7 mouse cellular contexts compared by ENCODE assay signal in the genomic region with DNA sequence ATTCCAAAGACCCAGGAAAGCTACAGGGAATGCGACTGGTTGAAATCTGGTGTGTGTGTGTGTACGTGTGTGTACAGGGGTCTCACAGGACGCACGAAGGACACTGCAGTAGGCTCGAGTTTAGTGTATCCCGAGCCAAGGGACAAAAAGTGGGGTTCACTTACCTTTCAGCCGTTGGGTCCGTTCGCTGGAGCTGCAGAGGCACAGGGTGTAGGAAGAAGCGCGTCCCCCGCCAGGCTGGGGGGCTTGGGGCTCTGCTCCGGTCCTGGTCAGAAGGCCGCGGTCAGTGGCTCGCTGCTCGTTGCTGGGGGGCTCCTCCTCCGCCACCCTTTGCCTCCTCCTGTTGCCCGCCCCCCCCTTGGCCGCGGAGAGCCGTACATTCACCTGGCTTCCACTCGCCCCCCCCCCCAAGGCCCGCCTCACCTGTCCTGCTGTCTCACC. TPM values are rescaled to one million over a fixed set of nuclear protein-coding genes. Genes with fewer than 3 reads are reported as not detected.
DNase-seq lines count a peak whose midpoint lies in the region; ATAC-seq and TF ChIP-seq lines count a peak whose summit lies in the region.

No protein-coding gene starts in this region.

- peak overlapping the region; percentile 71 to 75 for H3K4me3 ChIP-seq in ES-E14 (ENCODE audit: insufficient read depth in 1 of 2, low read depth in 1 of 2, low read length in 2 of 2, poor library complexity in 1 of 2, severe bottlenecking in 1 of 2)
- peak overlapping the region; percentile 74 for H3K4me3 ChIP-seq in embryonic facial prominence, embryonic 10.5 days
- peak overlapping the region; percentile 47 for H3K4me3 ChIP-seq in hindbrain, embryonic 11.5 days (ENCODE audit: low read depth, low read length)
- H3K4me3 ChIP-seq in limb, embryonic 15.5 days: peak overlapping the region; percentile 57

- peak overlapping the region; percentile 97 for H3K4me2 ChIP-seq in hindbrain, embryonic 11.5 days (replicated peaks; ENCODE audit: low read depth, low read length)
- H3K4me2 ChIP-seq in limb, embryonic 15.5 days: peak overlapping the region; percentile 98

- DNase-seq in B cell, adult 2 months: peak; percentile 28 to 41
- no peak for DNase-seq in ES-E14 (ENCODE audit: low read depth, low spot score)
- DNase-seq in embryonic facial prominence, embryonic 10.5 days (ENCODE audit: low spot score): peak; percentile 42
- DNase-seq in hindbrain, embryonic 11.5 days (ENCODE audit: low spot score): peak; percentile 43
- DNase-seq in neural tube, embryonic 10.5 days (ENCODE audit: extremely low spot score, low spot score): peak; percentile 46

- no peaks in the 10 kb centered on the region for H3K9me3 ChIP-seq in ES-E14 (ENCODE audit: control insufficient read depth, insufficient read depth, low read depth, low read length)
- no peaks in the 10 kb centered on the region for H3K9me3 ChIP-seq in embryonic facial prominence, embryonic 10.5 days
- no peaks in the 10 kb centered on the region for H3K9me3 ChIP-seq in hindbrain, embryonic 11.5 days (ENCODE audit: control insufficient read depth, low read length)
- H3K9me3 ChIP-seq in limb, embryonic 15.5 days: no peaks in the 10 kb centered on the region

- peak overlapping the region; percentile 62 for H3K9ac ChIP-seq in ES-E14 (ENCODE audit: insufficient read depth, low read depth, low read length, poor library complexity, severe bottlenecking)
- peak overlapping the region; percentile 36; the same call in 1 of the 2 replicates for H3K9ac ChIP-seq in hindbrain, embryonic 11.5 days (ENCODE audit: low read depth, low read length)
- H3K9ac ChIP-seq in limb, embryonic 15.5 days: peak overlapping the region; percentile 55

- H3K27ac ChIP-seq in ES-E14 (ENCODE audit: insufficient read depth, low read depth, low read length, poor library complexity, severe bottlenecking): no peak overlapping the region
- H3K27ac ChIP-seq in embryonic facial prominence, embryonic 10.5 days (replicated peaks): peak overlapping the region; percentile 86
- H3K27ac ChIP-seq in hindbrain, embryonic 11.5 days (ENCODE audit: low read depth, low read length): no peak overlapping the region
- peak overlapping the region; percentile 79 for H3K27ac ChIP-seq in limb, embryonic 15.5 days

- no peak for ATAC-seq in hindbrain, embryonic 11.5 days (ENCODE audit: low FRiP score)
- ATAC-seq in limb, embryonic 15.5 days (ENCODE audit: insufficient number of reproducible peaks, low FRiP score, low TSS enrichment, low read depth): no peak
- no peak for ATAC-seq in frontal cortex, adult (ENCODE audit: low TSS enrichment)

- H3K4me1 ChIP-seq in ES-E14 (ENCODE audit: control insufficient read depth in 2 of 2, insufficient read depth in 2 of 2, low read length in 2 of 2, poor library complexity in 1 of 2): peaks cover 0 to 20% of the 10 kb centered on the region in 2 experiments; a peak in 3 of 4 replicates
- H3K4me1 ChIP-seq in embryonic facial prominence, embryonic 10.5 days: peaks cover 85% of the 10 kb centered on the region
- peaks cover 25% of the 10 kb centered on the region for H3K4me1 ChIP-seq in hindbrain, embryonic 11.5 days (replicated peaks; ENCODE audit: control insufficient read depth, insufficient read depth, low read length)
- H3K4me1 ChIP-seq in limb, embryonic 15.5 days: peaks cover 74% of the 10 kb centered on the region

- in situ Hi-C loops in ES-E14 (cut with MboI; ENCODE audit: low sequenced_read_pairs in 2 of 2, unreplicated experiment in 2 of 2): no loop called here

- no peaks in the 10 kb centered on the region; the same call in 1 of the 2 replicates for H3K36me3 ChIP-seq in ES-E14 (ENCODE audit: control insufficient read depth, insufficient read depth, low read length, poor library complexity, severe bottlenecking)
- H3K36me3 ChIP-seq in embryonic facial prominence, embryonic 10.5 days (replicated peaks): no peaks in the 10 kb centered on the region
- no peaks in the 10 kb centered on the region for H3K36me3 ChIP-seq in hindbrain, embryonic 11.5 days (ENCODE audit: control insufficient read depth, insufficient read depth, low read length)
- H3K36me3 ChIP-seq in limb, embryonic 15.5 days: no peaks in the 10 kb centered on the region

- 1% methylated on average over 21 of the region's 24 CpGs for whole genome bisulfite sequencing in embryonic facial prominence, embryonic 10.5 days
- WGBS in hindbrain, embryonic 11.5 days: 0% methylated on average over 16 of the region's 24 CpGs
- WGBS in limb, embryonic 15.5 days: under 1% methylated on average over 17 of the region's 24 CpGs

- peaks cover 53% of the 10 kb centered on the region for H3K27me3 ChIP-seq in embryonic facial prominence, embryonic 10.5 days (replicated peaks; ENCODE audit: low read depth, poor library complexity, severe bottlenecking)
- peaks cover 16% of the 10 kb centered on the region for H3K27me3 ChIP-seq in hindbrain, embryonic 11.5 days (ENCODE audit: control insufficient read depth, insufficient read depth, low read length)
- H3K27me3 ChIP-seq in limb, embryonic 15.5 days: 0 out of 2 replicates have a peak, but pooled peaks cover 3% of the 10 kb centered on the region

TF ChIP-seq in ES-E14, 5 proteins besides CTCF, POLR2A, EP300 and RAD21:
- TF ChIP-seq ZC3H11A (IDR thresholded peaks at IDR 0.05; ENCODE audit: borderline replicate concordance, low read depth, low read length) (no peak), MAFK (IDR thresholded peaks at IDR 0.05; ENCODE audit: insufficient read depth, low read depth, low read length) (no peak), ZNF384 (IDR thresholded peaks at IDR 0.05; ENCODE audit: low read depth, low read length) (no peak), HCFC1 (IDR thresholded peaks at IDR 0.05; ENCODE audit: borderline replicate concordance, insufficient read depth, low read length) (no peak), CHD2 (IDR thresholded peaks at IDR 0.05; ENCODE audit: low read depth, low read length) (no peak)

RNA-seq across cellular contexts. Expression of a gene that starts 1.7 kb away (rescaled TPM):
- 11.8 and 13.0 TPM in 2 replicates for total RNA-seq in ES-E14 (2012; rRNA removed)
- polyA plus RNA-seq in embryonic facial prominence, embryonic 10.5 days (2016; fragmentation: Nextera tagmentation; extraction: Ambion mirVana): 0.98 and 1.2 TPM in 2 replicates
- polyA plus RNA-seq in hindbrain, embryonic 11.5 days (2014; fragmentation: Nextera tagmentation; extraction: Ambion mirVana): 0.47 and 1.2 TPM in 2 replicates
- 7.0 and 7.2 TPM in 2 replicates for polyA plus RNA-seq in limb, embryonic 15.5 days (2015; fragmentation: Nextera tagmentation; extraction: Ambion mirVana)

RNA-seq across cellular contexts. Expression of a gene that starts 9.7 kb away (rescaled TPM):
- total RNA-seq in ES-E14 (2012; rRNA removed): not detected in 2 replicates
- 0.74 TPM in 1 of 2 replicates, not detected in the other for polyA plus RNA-seq in embryonic facial prominence, embryonic 10.5 days (2016; fragmentation: Nextera tagmentation; extraction: Ambion mirVana)
- polyA plus RNA-seq in hindbrain, embryonic 11.5 days (2014; fragmentation: Nextera tagmentation; extraction: Ambion mirVana): 0.22 and 0.95 TPM in 2 replicates
- polyA plus RNA-seq in limb, embryonic 15.5 days (2015; fragmentation: Nextera tagmentation; extraction: Ambion mirVana): not detected in 2 replicates

RNA-seq across cellular contexts. Expression of a gene that starts 18.8 kb away (rescaled TPM):
- total RNA-seq in ES-E14 (2012; rRNA removed): 20.3 and 20.9 TPM in 2 replicates
- polyA plus RNA-seq in embryonic facial prominence, embryonic 10.5 days (2016; fragmentation: Nextera tagmentation; extraction: Ambion mirVana): 25.3 and 28.2 TPM in 2 replicates
- polyA plus RNA-seq in hindbrain, embryonic 11.5 days (2014; fragmentation: Nextera tagmentation; extraction: Ambion mirVana): 26.2 and 26.5 TPM in 2 replicates
- polyA plus RNA-seq in limb, embryonic 15.5 days (2015; fragmentation: Nextera tagmentation; extraction: Ambion mirVana): 27.1 and 31.0 TPM in 2 replicates

RNA-seq across cellular contexts. Expression of a gene that starts 25.3 kb away (rescaled TPM):
- total RNA-seq in ES-E14 (2012; rRNA removed): 162 and 190 TPM in 2 replicates
- 786 and 805 TPM in 2 replicates for polyA plus RNA-seq in embryonic facial prominence, embryonic 10.5 days (2016; fragmentation: Nextera tagmentation; extraction: Ambion mirVana)
- polyA plus RNA-seq in hindbrain, embryonic 11.5 days (2014; fragmentation: Nextera tagmentation; extraction: Ambion mirVana): 411 and 414 TPM in 2 replicates
- polyA plus RNA-seq in limb, embryonic 15.5 days (2015; fragmentation: Nextera tagmentation; extraction: Ambion mirVana): 340 and 365 TPM in 2 replicates

RNA-seq across cellular contexts. Expression of a gene that starts 25.4 kb away (rescaled TPM):
- total RNA-seq in ES-E14 (2012; rRNA removed): 66.9 and 72.0 TPM in 2 replicates
- polyA plus RNA-seq in embryonic facial prominence, embryonic 10.5 days (2016; fragmentation: Nextera tagmentation; extraction: Ambion mirVana): 82.0 and 82.1 TPM in 2 replicates
- 32.2 and 37.0 TPM in 2 replicates for polyA plus RNA-seq in hindbrain, embryonic 11.5 days (2014; fragmentation: Nextera tagmentation; extraction: Ambion mirVana)
- 108 and 112 TPM in 2 replicates for polyA plus RNA-seq in limb, embryonic 15.5 days (2015; fragmentation: Nextera tagmentation; extraction: Ambion mirVana)

Comparison
In these comparisons a context has a peak if more than half of its experiments do, and no peak if none do; other contexts are left out.
1. H3K27ac ChIP-seq: peak in embryonic facial prominence, embryonic 10.5 days (single experiment) and limb, embryonic 15.5 days (single experiment); none in ES-E14 (single experiment) and hindbrain, embryonic 11.5 days (single experiment).
2. Peak in every context shown above with its lines, with median percentiles within 50 percentile points of each other: H3K4me3 ChIP-seq and H3K9ac ChIP-seq.